Mouse (Mus musculus) embryonic fibroblast, embryonic 13.5 days (primary cell): ENCODE measurements around the gene Psmd13.

Experiments used
- CTCF ChIP-seq: IDR thresholded peaks from 2 replicates; pipeline ENCODE4 v1.5.1; 2011; ENCODE audit warnings: mild to moderate bottlenecking, control low read depth, low read length, moderate library complexity, borderline replicate concordance; ENCODE audit not compliant: insufficient read depth
- POLR2A ChIP-seq: IDR thresholded peaks from 2 replicates; pipeline ENCODE4 v1.6.1; 2011; ENCODE audit warnings: low read depth, mild to moderate bottlenecking, control low read depth, low read length, moderate library complexity

DNA sequence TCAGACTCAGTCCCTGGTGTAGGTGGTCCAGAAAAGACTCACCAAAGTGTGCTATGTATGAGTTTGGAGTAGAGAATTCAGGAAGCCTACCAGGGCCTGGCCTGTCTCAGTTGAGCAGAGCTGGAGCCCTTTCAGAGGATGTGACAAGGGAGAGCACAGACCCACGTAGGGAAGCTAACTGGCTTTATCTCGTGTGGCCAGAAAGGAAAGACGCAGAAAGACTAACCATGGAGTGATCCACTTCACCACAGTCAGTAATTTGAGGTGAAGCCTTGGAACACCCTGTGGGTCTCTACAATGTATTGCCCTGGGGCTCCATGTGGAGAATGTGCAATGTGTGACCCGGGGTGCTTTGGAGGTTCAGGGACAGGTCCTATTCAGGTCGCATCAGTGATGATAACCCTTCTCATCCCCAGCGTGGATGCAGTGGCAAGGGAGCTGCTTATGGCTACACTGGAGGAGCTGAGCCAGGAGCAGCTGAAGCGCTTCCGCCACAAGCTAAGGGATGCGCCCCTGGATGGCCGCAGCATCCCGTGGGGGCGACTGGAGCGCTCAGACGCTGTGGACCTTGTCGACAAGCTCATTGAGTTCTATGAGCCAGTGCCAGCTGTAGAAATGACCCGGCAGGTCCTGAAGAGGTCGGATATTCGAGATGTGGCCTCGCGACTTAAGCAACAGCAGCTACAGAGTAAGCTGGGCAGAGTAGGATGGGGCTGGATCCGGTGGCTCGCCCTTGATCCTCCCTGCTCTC lies 39.6 kb downstream of the Psmd13 start:
- TF ChIP-seq CTCF (no peak), POLR2A (no peak)
